9 mouse cellular contexts compared by ENCODE assay signal in genomic region chr15:102381575-102381974, GRCm38 (mm10). TPM values are rescaled to one million over a fixed set of nuclear protein-coding genes. Genes with fewer than 3 reads are reported as not detected.
DNase-seq lines count a peak whose midpoint lies in the region; ATAC-seq and TF ChIP-seq lines count a peak whose summit lies in the region.
"Had no signal": no experiment of that assay in that cellular context is flagged by ENCODE, and none has a peak within 500 bp of the region (broad histone marks: within the 10 kb centered on the region; RNA-seq: fewer than 3 reads in every experiment).

No protein-coding gene starts in this region.

- in situ Hi-C loops in ES-E14 (cut with MboI; ENCODE audit: low sequenced_read_pairs in 2 of 2, unreplicated experiment in 2 of 2), result no loop called here

- H3K36me3 ChIP-seq in ES-E14 (ENCODE audit: control insufficient read depth, insufficient read depth, low read length, poor library complexity, severe bottlenecking), result no peaks in the 10 kb centered on the region
- no peaks in the 10 kb centered on the region for H3K36me3 ChIP-seq in forebrain, postnatal 0 days (ENCODE audit: insufficient read depth)
- H3K36me3 ChIP-seq in liver, postnatal 0 days (replicated peaks; ENCODE audit: insufficient read depth, low read length), result no peaks in the 10 kb centered on the region
- H3K36me3 ChIP-seq in neural tube, embryonic 15.5 days, result no peaks in the 10 kb centered on the region
- no peaks in the 10 kb centered on the region for H3K36me3 ChIP-seq in testis, adult 2 months (ENCODE audit: control insufficient read depth, insufficient read depth, low read length)

- peak; percentile 97 for TF ChIP-seq CTCF in forebrain, postnatal 0 days (IDR thresholded peaks at IDR 0.05; ENCODE audit: low read depth)
- peak; percentile 99 for TF ChIP-seq CTCF in liver, postnatal 0 days (IDR thresholded peaks at IDR 0.05; ENCODE audit: low read depth)
- peak; percentile 99 for TF ChIP-seq CTCF in testis, adult 2 months (IDR thresholded peaks at IDR 0.05; ENCODE audit: control insufficient read depth, insufficient read depth, insufficient replicate concordance, low read depth, low read length)

- ATAC-seq in forebrain, postnatal 0 days, result peak; percentile 88
- ATAC-seq in liver, postnatal 0 days, result peak; percentile 30; the same call in 1 of the 2 replicates
- ATAC-seq in neural tube, embryonic 15.5 days (ENCODE audit: low FRiP score), result peak; percentile 62; the same call in 1 of the 2 replicates

- intact Hi-C loops in heart, postnatal 25 days (cut with DNase I), result loop anchor here (1.0 kb wide), 2 partner anchors 40 to 61 kb away; no protein-coding TSS in a partner anchor

- H3K27me3 ChIP-seq in forebrain, postnatal 0 days (ENCODE audit: insufficient read depth, low read length), result no peaks in the 10 kb centered on the region
- no peaks in the 10 kb centered on the region for H3K27me3 ChIP-seq in liver, postnatal 0 days (ENCODE audit: insufficient read depth, low read length)
- no peaks in the 10 kb centered on the region for H3K27me3 ChIP-seq in neural tube, embryonic 15.5 days (replicated peaks)
- H3K27me3 ChIP-seq in testis, adult 2 months (ENCODE audit: control insufficient read depth, insufficient read depth, low read length), result no peaks in the 10 kb centered on the region

- under 1% methylated on average over 7 of the region's 7 CpGs for WGBS in forebrain, postnatal 0 days
- under 1% methylated on average over 7 of the region's 7 CpGs for WGBS in liver, postnatal 0 days (ENCODE audit: insufficient replicate concordance)
- 3% methylated on average over 7 of the region's 7 CpGs for WGBS in neural tube, embryonic 15.5 days

- peaks cover 0 to 16% of the 10 kb centered on the region in 2 experiments; a peak in 2 of 4 replicates for H3K4me1 ChIP-seq in ES-E14 (ENCODE audit: control insufficient read depth in 2 of 2, insufficient read depth in 2 of 2, low read length in 2 of 2, poor library complexity in 1 of 2)
- no peaks in the 10 kb centered on the region for H3K4me1 ChIP-seq in forebrain, postnatal 0 days (ENCODE audit: insufficient read depth)
- peaks cover 9% of the 10 kb centered on the region for H3K4me1 ChIP-seq in liver, postnatal 0 days (ENCODE audit: insufficient read depth)
- H3K4me1 ChIP-seq in neural tube, embryonic 15.5 days, result peaks cover 14% of the 10 kb centered on the region
- peaks cover 10% of the 10 kb centered on the region for H3K4me1 ChIP-seq in testis, adult 2 months (ENCODE audit: control insufficient read depth, insufficient read depth, low read length)

- H3K4me2 ChIP-seq in forebrain, postnatal 0 days (ENCODE audit: low read depth), result no peak overlapping the region
- no peak overlapping the region for H3K4me2 ChIP-seq in liver, postnatal 0 days (ENCODE audit: low read depth, low read length)
- no peak overlapping the region for H3K4me2 ChIP-seq in neural tube, embryonic 15.5 days

- H3K27ac ChIP-seq in ES-E14 (ENCODE audit: insufficient read depth, low read depth, low read length, poor library complexity, severe bottlenecking), result no peak overlapping the region
- no peak overlapping the region for H3K27ac ChIP-seq in forebrain, postnatal 0 days (ENCODE audit: low read depth, low read length)
- H3K27ac ChIP-seq in liver, postnatal 0 days (ENCODE audit: low read depth), result no peak overlapping the region
- no peak overlapping the region for H3K27ac ChIP-seq in neural tube, embryonic 15.5 days (replicated peaks)
- H3K27ac ChIP-seq in testis, adult 2 months (ENCODE audit: control insufficient read depth, insufficient read depth, low read depth, low read length), result peak overlapping the region; percentile 66; the same call in 1 of the 2 replicates

- peak; percentile 77 for DNase-seq in ES-E14 (ENCODE audit: low read depth, low spot score)
- peak; percentile 85 to 92 for DNase-seq in cerebellum, adult 18-20 months
- DNase-seq in forebrain, postnatal 0 days, result peak; percentile 90
- DNase-seq in heart, postnatal 25 days (ENCODE audit: low spot score), result peak; percentile 66
- peak; percentile 82 for DNase-seq in layer of hippocampus, adult 11-12 months (ENCODE audit: low spot score)
- DNase-seq in liver, postnatal 0 days, result peak; percentile 87

- no peak for TF ChIP-seq POLR2A in testis, adult 2 months (IDR thresholded peaks at IDR 0.05; ENCODE audit: control insufficient read depth, low read depth, low read length)

- no peaks in the 10 kb centered on the region for H3K9me3 ChIP-seq in ES-E14 (ENCODE audit: control insufficient read depth, insufficient read depth, low read depth, low read length)
- H3K9me3 ChIP-seq in forebrain, postnatal 0 days (ENCODE audit: low read length), result no peaks in the 10 kb centered on the region
- no peaks in the 10 kb centered on the region for H3K9me3 ChIP-seq in liver, postnatal 0 days (ENCODE audit: low read length)
- H3K9me3 ChIP-seq in neural tube, embryonic 15.5 days (replicated peaks), result no peaks in the 10 kb centered on the region

- H3K4me3 ChIP-seq in ES-E14 (ENCODE audit: insufficient read depth in 1 of 2, low read depth in 1 of 2, low read length in 2 of 2, poor library complexity in 1 of 2, severe bottlenecking in 1 of 2), result no peak overlapping the region
- H3K4me3 ChIP-seq in forebrain, postnatal 0 days (ENCODE audit: low read depth, low read length), result no peak overlapping the region
- H3K4me3 ChIP-seq in liver, postnatal 0 days (ENCODE audit: low read depth, low read length), result no peak overlapping the region
- H3K4me3 ChIP-seq in neural tube, embryonic 15.5 days (replicated peaks), result no peak overlapping the region
- H3K4me3 ChIP-seq in testis, adult 2 months (ENCODE audit: control insufficient read depth, low read depth, low read length), result no peak overlapping the region
- H3K4me3 ChIP-seq: erythroblast, embryonic 14.5 days had no signal

- H3K9ac ChIP-seq in ES-E14 (ENCODE audit: insufficient read depth, low read depth, low read length, poor library complexity, severe bottlenecking), result no peak overlapping the region
- no peak overlapping the region for H3K9ac ChIP-seq in forebrain, postnatal 0 days
- no peak overlapping the region for H3K9ac ChIP-seq in liver, postnatal 0 days (replicated peaks)
- H3K9ac ChIP-seq in neural tube, embryonic 15.5 days (replicated peaks), result no peak overlapping the region

- TF ChIP-seq EP300 in liver, postnatal 0 days (IDR thresholded peaks at IDR 0.05; ENCODE audit: low read depth), result no peak

TF ChIP-seq in ES-E14, 5 proteins besides CTCF, POLR2A, EP300 and RAD21:
- TF ChIP-seq ZC3H11A (IDR thresholded peaks at IDR 0.05; ENCODE audit: borderline replicate concordance, low read depth, low read length) (peak; percentile 87; the same call in 1 of the 2 replicates), ZNF384 (IDR thresholded peaks at IDR 0.05; ENCODE audit: low read depth, low read length) (peak; percentile 93), MAFK (IDR thresholded peaks at IDR 0.05; ENCODE audit: insufficient read depth, low read depth, low read length) (no peak), HCFC1 (IDR thresholded peaks at IDR 0.05; ENCODE audit: borderline replicate concordance, insufficient read depth, low read length) (0 out of 2 replicates have a peak, but pooled peaks have one; percentile 38), CHD2 (IDR thresholded peaks at IDR 0.05; ENCODE audit: low read depth, low read length) (no peak)

RNA-seq across cellular contexts. Expression of gene Sp7, which starts 14.6 kb away (rescaled TPM):
- total RNA-seq in ES-E14 (2012; rRNA removed), result 0.09 TPM in 1 of 2 replicates, not detected in the other
- 0.92 and 2.1 TPM in 2 replicates for total RNA-seq in forebrain, postnatal 0 days (2014; rRNA removed)
- polyA plus RNA-seq in forebrain, postnatal 0 days (2015; fragmentation: Nextera tagmentation; extraction: Ambion mirVana), result 0.30 and 0.35 TPM in 2 replicates
- total RNA-seq in heart, postnatal 25 days (2021), result not detected
- not detected in 2 replicates for polyA plus RNA-seq in liver, postnatal 0 days (2015; fragmentation: Nextera tagmentation; extraction: Ambion mirVana)
- polyA plus RNA-seq in neural tube, embryonic 15.5 days (2015; fragmentation: Nextera tagmentation; extraction: Ambion mirVana), result 0.88 and 0.95 TPM in 2 replicates
- 0.06 TPM in 1 of 2 replicates, not detected in the other for polyA plus RNA-seq in testis, adult 2 months (2012; rRNA removed)
- polyA plus RNA-seq: erythroblast, embryonic 14.5 days had no signal

RNA-seq across cellular contexts. Expression of gene Sp1, which starts 24.4 kb away (rescaled TPM):
- total RNA-seq in ES-E14 (2012; rRNA removed), result 93.4 and 130 TPM in 2 replicates
- total RNA-seq in forebrain, postnatal 0 days (2014; rRNA removed), result 16.4 and 22.5 TPM in 2 replicates
- 2.0 and 2.6 TPM in 2 replicates for polyA plus RNA-seq in forebrain, postnatal 0 days (2015; fragmentation: Nextera tagmentation; extraction: Ambion mirVana)
- 10 to 100 TPM; 42.7 to 44.4 TPM for total RNA-seq in heart, postnatal 25 days (2021)
- polyA plus RNA-seq in liver, postnatal 0 days (2015; fragmentation: Nextera tagmentation; extraction: Ambion mirVana), result 2.8 and 2.9 TPM in 2 replicates
- polyA plus RNA-seq in neural tube, embryonic 15.5 days (2015; fragmentation: Nextera tagmentation; extraction: Ambion mirVana), result 3.0 and 3.9 TPM in 2 replicates
- polyA plus RNA-seq in testis, adult 2 months (2012; rRNA removed), result 17.0 and 18.5 TPM in 2 replicates

RNA-seq across cellular contexts. Expression of gene Aaas, which starts 31.0 kb away (rescaled TPM):
- total RNA-seq in ES-E14 (2012; rRNA removed), result 69.2 and 86.0 TPM in 2 replicates
- total RNA-seq in forebrain, postnatal 0 days (2014; rRNA removed), result 25.5 and 27.9 TPM in 2 replicates
- 31.6 and 33.4 TPM in 2 replicates for polyA plus RNA-seq in forebrain, postnatal 0 days (2015; fragmentation: Nextera tagmentation; extraction: Ambion mirVana)
- 10 to 100 TPM; 10.2 to 11.2 TPM for total RNA-seq in heart, postnatal 25 days (2021)
- polyA plus RNA-seq in liver, postnatal 0 days (2015; fragmentation: Nextera tagmentation; extraction: Ambion mirVana), result 15.6 and 18.8 TPM in 2 replicates
- 30.4 and 49.7 TPM in 2 replicates for polyA plus RNA-seq in neural tube, embryonic 15.5 days (2015; fragmentation: Nextera tagmentation; extraction: Ambion mirVana)
- 41.5 and 43.5 TPM in 2 replicates for polyA plus RNA-seq in testis, adult 2 months (2012; rRNA removed)

RNA-seq across cellular contexts. Expression of gene Myg1, which starts 50.1 kb away (rescaled TPM):
- 84.7 and 109 TPM in 2 replicates for total RNA-seq in ES-E14 (2012; rRNA removed)
- 46.4 and 54.2 TPM in 2 replicates for total RNA-seq in forebrain, postnatal 0 days (2014; rRNA removed)
- 80.2 and 85.7 TPM in 2 replicates for polyA plus RNA-seq in forebrain, postnatal 0 days (2015; fragmentation: Nextera tagmentation; extraction: Ambion mirVana)
- 10 to 100 TPM; 21.3 to 23.1 TPM for total RNA-seq in heart, postnatal 25 days (2021)
- 28.1 and 30.8 TPM in 2 replicates for polyA plus RNA-seq in liver, postnatal 0 days (2015; fragmentation: Nextera tagmentation; extraction: Ambion mirVana)
- 83.7 and 96.4 TPM in 2 replicates for polyA plus RNA-seq in neural tube, embryonic 15.5 days (2015; fragmentation: Nextera tagmentation; extraction: Ambion mirVana)
- polyA plus RNA-seq in testis, adult 2 months (2012; rRNA removed), result 30.3 and 34.3 TPM in 2 replicates

RNA-seq across cellular contexts. Expression of gene Pfdn5, which starts 55.7 kb away (rescaled TPM):
- total RNA-seq in ES-E14 (2012; rRNA removed), result 139 and 201 TPM in 2 replicates
- 177 and 262 TPM in 2 replicates for total RNA-seq in forebrain, postnatal 0 days (2014; rRNA removed)
- polyA plus RNA-seq in forebrain, postnatal 0 days (2015; fragmentation: Nextera tagmentation; extraction: Ambion mirVana), result 518 and 621 TPM in 2 replicates
- total RNA-seq in heart, postnatal 25 days (2021), result 100 to 1,000 TPM; 284 to 288 TPM
- 172 and 179 TPM in 2 replicates for polyA plus RNA-seq in liver, postnatal 0 days (2015; fragmentation: Nextera tagmentation; extraction: Ambion mirVana)
- polyA plus RNA-seq in neural tube, embryonic 15.5 days (2015; fragmentation: Nextera tagmentation; extraction: Ambion mirVana), result 427 and 485 TPM in 2 replicates
- 296 and 331 TPM in 2 replicates for polyA plus RNA-seq in testis, adult 2 months (2012; rRNA removed)

Comparison
In these comparisons a context has a peak if more than half of its experiments do, and no peak if none do; other contexts are left out.
1. ATAC-seq: peak in every context shown above with its lines; median percentile 88 in forebrain, postnatal 0 days; 62 in neural tube, embryonic 15.5 days; 30 in liver, postnatal 0 days.